Mouse (Mus musculus): ENCODE measurements around the gene Maob. TPM values are rescaled to one million over a fixed set of nuclear protein-coding genes. Genes with fewer than 3 reads are reported as not detected.

The Maob gene
- polyA plus RNA-seq, 1 experiment from 2014 or later: 4.9 TPM

DNA sequence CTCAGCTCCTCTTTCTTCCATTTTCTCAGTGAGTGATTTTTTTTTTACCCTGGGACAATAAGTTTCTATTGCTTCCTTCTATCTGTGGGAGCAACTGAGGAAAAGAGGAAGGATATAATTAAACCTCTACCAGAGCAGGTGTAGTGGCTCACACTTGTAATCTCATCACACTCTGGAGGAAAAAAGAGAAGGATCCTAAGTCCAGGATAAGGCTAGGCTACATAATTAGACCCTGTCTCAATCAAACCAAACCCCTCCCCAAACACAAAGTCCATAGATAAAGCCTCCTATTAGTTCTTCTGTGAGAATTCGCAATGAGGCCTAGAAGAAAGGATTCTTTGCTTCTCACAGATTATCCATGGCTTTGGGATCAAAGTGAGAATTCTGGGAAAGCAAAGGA is 49.7 kb downstream of the Maob start:
- ATAC-seq (ENCODE audit: low FRiP score) (no peak), DNase-seq (ENCODE audit: low spot score) (no peak)
- Histone ChIP-seq H3K9me3 (ENCODE audit: control insufficient read depth, low read length) (no peaks in the 10 kb centered on the region), H3K36me3 (ENCODE audit: control insufficient read depth, insufficient read depth, low read length) (no peaks in the 10 kb centered on the region), H3K27me3 (ENCODE audit: control insufficient read depth, insufficient read depth, low read length) (no peaks in the 10 kb centered on the region), H3K4me3 (ENCODE audit: low read depth, low read length) (no peak overlapping the region), H3K4me2 (replicated peaks; ENCODE audit: low read depth, low read length) (no peak overlapping the region), H3K9ac (ENCODE audit: low read depth, low read length) (no peak overlapping the region), H3K4me1 (replicated peaks; ENCODE audit: control insufficient read depth, insufficient read depth, low read length) (no peaks in the 10 kb centered on the region), H3K27ac (ENCODE audit: low read depth, low read length) (no peak overlapping the region)
- WGBS: 82% methylated on average over 1 of the region's 1 CpGs

GRCm38 (mm10) chrX:16766156-16766555 is 51.0 kb downstream of the Maob start:
- DNase-seq (ENCODE audit: low spot score): peak; percentile 25
- H3K4me2 ChIP-seq (replicated peaks; ENCODE audit: low read depth, low read length): no peak overlapping the region

DNA sequence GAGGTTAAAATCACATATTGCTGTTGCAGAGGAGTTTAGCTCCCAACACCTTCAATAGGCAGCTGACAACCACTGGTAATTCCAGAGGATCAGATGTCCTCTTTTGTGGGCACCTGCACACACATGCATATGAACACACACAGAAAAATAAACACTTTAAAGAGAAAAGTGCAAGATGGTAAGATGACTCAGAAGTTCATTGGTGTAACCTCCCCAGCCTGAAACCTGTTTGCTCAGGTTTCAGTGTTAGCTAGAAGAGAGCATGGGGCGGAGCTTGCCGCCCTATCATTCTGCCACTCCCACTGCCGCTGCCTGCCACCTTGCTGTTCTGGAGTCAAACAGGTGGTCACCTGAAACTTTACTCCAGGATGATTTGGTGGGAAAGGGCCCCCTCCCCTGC is 55.7 kb downstream of the Maob start:
- no peak for DNase-seq (ENCODE audit: low spot score)
- Histone ChIP-seq H3K27me3 (ENCODE audit: control insufficient read depth, insufficient read depth, low read length) (no peaks in the 10 kb centered on the region), H3K9ac (ENCODE audit: low read depth, low read length) (no peak overlapping the region), H3K4me3 (ENCODE audit: low read depth, low read length) (no peak overlapping the region), H3K27ac (ENCODE audit: low read depth, low read length) (no peak overlapping the region), H3K4me2 (replicated peaks; ENCODE audit: low read depth, low read length) (no peak overlapping the region), H3K4me1 (replicated peaks; ENCODE audit: control insufficient read depth, insufficient read depth, low read length) (no peaks in the 10 kb centered on the region), H3K9me3 (ENCODE audit: control insufficient read depth, low read length) (no peaks in the 10 kb centered on the region), H3K36me3 (ENCODE audit: control insufficient read depth, insufficient read depth, low read length) (no peaks in the 10 kb centered on the region)
- ATAC-seq (ENCODE audit: low FRiP score): no peak
- WGBS: 62% methylated on average over 3 of the region's 3 CpGs

More at GRCm38 (mm10) chrX:16766156-16766555, 51.0 kb downstream of the Maob start:
- Histone ChIP-seq H3K27me3 (ENCODE audit: control insufficient read depth, insufficient read depth, low read length) (no peaks in the 10 kb centered on the region), H3K9ac (ENCODE audit: low read depth, low read length) (no peak overlapping the region), H3K9me3 (ENCODE audit: control insufficient read depth, low read length) (no peaks in the 10 kb centered on the region), H3K4me3 (ENCODE audit: low read depth, low read length) (no peak overlapping the region), H3K4me1 (replicated peaks; ENCODE audit: control insufficient read depth, insufficient read depth, low read length) (no peaks in the 10 kb centered on the region), H3K27ac (ENCODE audit: low read depth, low read length) (no peak overlapping the region), H3K36me3 (ENCODE audit: control insufficient read depth, insufficient read depth, low read length) (no peaks in the 10 kb centered on the region)
- WGBS: 63% methylated on average over 4 of the region's 4 CpGs
- no peak for ATAC-seq (ENCODE audit: low FRiP score)

DNA sequence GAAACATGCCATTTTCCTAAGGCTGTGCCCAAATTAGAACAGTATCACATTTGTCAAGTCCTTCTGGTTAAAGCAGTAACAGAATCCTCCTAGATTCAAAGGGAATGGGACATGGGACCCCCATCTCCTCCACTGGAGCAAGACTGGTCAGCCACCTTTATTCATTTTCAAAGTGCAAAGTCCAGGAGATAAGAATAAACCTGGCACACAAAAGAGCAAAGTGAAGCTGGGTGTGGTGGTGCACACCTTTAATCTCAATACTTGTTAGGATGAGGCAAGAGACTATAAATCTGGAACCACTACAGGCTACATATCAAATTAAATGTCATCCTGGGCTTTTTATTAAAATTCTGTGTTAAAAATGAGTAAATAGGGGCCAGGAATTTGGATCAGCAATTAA is 62.4 kb downstream of the Maob start:
- no peaks in the 10 kb centered on the region for H3K9me3 ChIP-seq (ENCODE audit: control insufficient read depth, low read length)
- no peak overlapping the region for H3K4me2 ChIP-seq (replicated peaks; ENCODE audit: low read depth, low read length)
- no peaks in the 10 kb centered on the region for H3K27me3 ChIP-seq (ENCODE audit: control insufficient read depth, insufficient read depth, low read length)
- no peaks in the 10 kb centered on the region for H3K4me1 ChIP-seq (replicated peaks; ENCODE audit: control insufficient read depth, insufficient read depth, low read length)
- no peak for DNase-seq (ENCODE audit: low spot score)
- no peak overlapping the region for H3K27ac ChIP-seq (ENCODE audit: low read depth, low read length)
- H3K4me3 ChIP-seq (ENCODE audit: low read depth, low read length): no peak overlapping the region
- H3K36me3 ChIP-seq (ENCODE audit: control insufficient read depth, insufficient read depth, low read length): no peaks in the 10 kb centered on the region
- H3K9ac ChIP-seq (ENCODE audit: low read depth, low read length): no peak overlapping the region
- ATAC-seq (ENCODE audit: low FRiP score): no peak

GRCm38 (mm10) chrX:16748932-16749331 is 68.2 kb downstream of the Maob start:
- H3K4me3 ChIP-seq (ENCODE audit: low read depth, low read length): no peak overlapping the region
- H3K27me3 ChIP-seq (ENCODE audit: control insufficient read depth, insufficient read depth, low read length): no peaks in the 10 kb centered on the region
- WGBS: 50% methylated on average over 1 of the region's 1 CpGs
- no peaks in the 10 kb centered on the region for H3K36me3 ChIP-seq (ENCODE audit: control insufficient read depth, insufficient read depth, low read length)
- no peaks in the 10 kb centered on the region for H3K4me1 ChIP-seq (replicated peaks; ENCODE audit: control insufficient read depth, insufficient read depth, low read length)
- H3K27ac ChIP-seq (ENCODE audit: low read depth, low read length): no peak overlapping the region
- no peak overlapping the region for H3K4me2 ChIP-seq (replicated peaks; ENCODE audit: low read depth, low read length)
- no peaks in the 10 kb centered on the region for H3K9me3 ChIP-seq (ENCODE audit: control insufficient read depth, low read length)
- DNase-seq (ENCODE audit: low spot score) (no peak), ATAC-seq (ENCODE audit: low FRiP score) (no peak)
- no peak overlapping the region for H3K9ac ChIP-seq (ENCODE audit: low read depth, low read length)

- no peak for ATAC-seq (ENCODE audit: low FRiP score)
- WGBS: 92% methylated on average over 1 of the region's 1 CpGs
- no peak overlapping the region for H3K4me2 ChIP-seq (replicated peaks; ENCODE audit: low read depth, low read length)
- H3K36me3 ChIP-seq (ENCODE audit: control insufficient read depth, insufficient read depth, low read length): no peaks in the 10 kb centered on the region
- DNase-seq (ENCODE audit: low spot score): no peak
- no peaks in the 10 kb centered on the region for H3K4me1 ChIP-seq (replicated peaks; ENCODE audit: control insufficient read depth, insufficient read depth, low read length)
- H3K9ac ChIP-seq (ENCODE audit: low read depth, low read length): no peak overlapping the region
- H3K27me3 ChIP-seq (ENCODE audit: control insufficient read depth, insufficient read depth, low read length): no peaks in the 10 kb centered on the region
- no peaks in the 10 kb centered on the region for H3K9me3 ChIP-seq (ENCODE audit: control insufficient read depth, low read length)
- H3K27ac ChIP-seq (ENCODE audit: low read depth, low read length): no peak overlapping the region
- no peak overlapping the region for H3K4me3 ChIP-seq (ENCODE audit: low read depth, low read length)
Observed at GRCm38 (mm10) chrX:16714033-16714432, 103.1 kb downstream of the Maob start.

GRCm38 (mm10) chrX:16706094-16706493 is 111.1 kb downstream of the Maob start:
- H3K4me3 ChIP-seq (ENCODE audit: low read depth, low read length): no peak overlapping the region
- H3K9me3 ChIP-seq (ENCODE audit: control insufficient read depth, low read length): no peaks in the 10 kb centered on the region
- no peak overlapping the region for H3K9ac ChIP-seq (ENCODE audit: low read depth, low read length)
- no peak for ATAC-seq (ENCODE audit: low FRiP score)
- DNase-seq (ENCODE audit: low spot score): no peak
- H3K4me1 ChIP-seq (replicated peaks; ENCODE audit: control insufficient read depth, insufficient read depth, low read length): no peaks in the 10 kb centered on the region
- WGBS: 82% methylated on average over 1 of the region's 1 CpGs
- no peak overlapping the region for H3K4me2 ChIP-seq (replicated peaks; ENCODE audit: low read depth, low read length)
- H3K27ac ChIP-seq (ENCODE audit: low read depth, low read length): no peak overlapping the region
- no peaks in the 10 kb centered on the region for H3K36me3 ChIP-seq (ENCODE audit: control insufficient read depth, insufficient read depth, low read length)
- H3K27me3 ChIP-seq (ENCODE audit: control insufficient read depth, insufficient read depth, low read length): no peaks in the 10 kb centered on the region

Other genes starting within 250 kb of the Maob start
- 11.7 and 11.8 TPM in 2 replicates for gene Maoa, start 197.7 kb downstream of the Maob start, polyA plus RNA-seq (2014; fragmentation: Nextera tagmentation; extraction: Ambion mirVana)
- gene Ndp, start 94.4 kb upstream of the Maob start, polyA plus RNA-seq (2014; fragmentation: Nextera tagmentation; extraction: Ambion mirVana): 9.0 and 10.8 TPM in 2 replicates

Measured in hindbrain, embryonic 11.5 days (tissue).